9 mouse cellular contexts compared by ENCODE assay signal in genomic region chr1:183853956-183854613, GRCm38 (mm10).
A peak's percentile ranks its signal among the peaks of the same experiment; 100 is the strongest.
DNase-seq lines count a peak whose midpoint lies in the region; ATAC-seq and TF ChIP-seq lines count a peak whose summit lies in the region.
"Had no signal": no experiment of that assay in that cellular context is flagged by ENCODE, and none has a peak within 500 bp of the region (broad histone marks: within the 10 kb centered on the region; RNA-seq: fewer than 3 reads in every experiment).

No protein-coding gene starts in this region.

- WGBS in intestine, postnatal 0 days = 72% methylated on average over 3 of the region's 3 CpGs
- WGBS in intestine, embryonic 16.5 days = 79% methylated on average over 3 of the region's 3 CpGs

- ATAC-seq in intestine, postnatal 0 days = no peak
- ATAC-seq in intestine, embryonic 16.5 days = no peak
- peak; percentile 34 for ATAC-seq in CD4-positive, CD25-positive, alpha-beta regulatory T cell, adult 4 months

- H3K27me3 ChIP-seq in intestine, postnatal 0 days (replicated peaks; ENCODE audit: control insufficient read depth, insufficient read depth, low read length) = no peaks in the 10 kb centered on the region
- H3K27me3 ChIP-seq in intestine, embryonic 16.5 days (replicated peaks; ENCODE audit: control insufficient read depth, insufficient read depth, low read length) = no peaks in the 10 kb centered on the region
- H3K27me3 ChIP-seq: hindbrain, embryonic 15.5 days had no signal

- H3K4me1 ChIP-seq in intestine, postnatal 0 days (replicated peaks; ENCODE audit: control insufficient read depth, insufficient read depth, low read length) = no peaks in the 10 kb centered on the region
- no peaks in the 10 kb centered on the region for H3K4me1 ChIP-seq in intestine, embryonic 16.5 days (ENCODE audit: control insufficient read depth, insufficient read depth, low read length)
- H3K4me1 ChIP-seq: hindbrain, embryonic 15.5 days had no signal

- TF ChIP-seq CTCF in intestine, postnatal 0 days (IDR thresholded peaks at IDR 0.05; ENCODE audit: low read depth) = peak; percentile 42

- no peak overlapping the region for H3K27ac ChIP-seq in intestine, postnatal 0 days (ENCODE audit: low read depth, low read length)
- no peak overlapping the region for H3K27ac ChIP-seq in intestine, embryonic 16.5 days (ENCODE audit: low read length)
- H3K27ac ChIP-seq: hindbrain, embryonic 15.5 days had no signal

- DNase-seq in 3T3-L1 (ENCODE audit: low read depth, low spot score) = peak; percentile 25
- DNase-seq in lung, postnatal 10 days = peak; percentile 7
- DNase-seq in kidney, postnatal 14 days = no peak
- DNase-seq in kidney, adult 8-10 months = no peak

- H3K9ac ChIP-seq in intestine, postnatal 0 days (ENCODE audit: low read depth, low read length) = no peak overlapping the region
- no peak overlapping the region for H3K9ac ChIP-seq in intestine, embryonic 16.5 days (ENCODE audit: low read depth, low read length)
- H3K9ac ChIP-seq: hindbrain, embryonic 15.5 days had no signal

- H3K4me3 ChIP-seq in intestine, postnatal 0 days (ENCODE audit: low read depth, low read length) = no peak overlapping the region
- no peak overlapping the region for H3K4me3 ChIP-seq in intestine, embryonic 16.5 days (ENCODE audit: low read length)
- H3K4me3 ChIP-seq: hindbrain, embryonic 15.5 days had no signal

- H3K4me2 ChIP-seq in intestine, postnatal 0 days (replicated peaks; ENCODE audit: low read depth) = no peak overlapping the region
- H3K4me2 ChIP-seq in intestine, embryonic 16.5 days (ENCODE audit: low read depth, low read length) = no peak overlapping the region
- H3K4me2 ChIP-seq: hindbrain, embryonic 15.5 days; liver, embryonic 11.5 days had no signal

- H3K36me3 ChIP-seq in intestine, postnatal 0 days (ENCODE audit: control insufficient read depth, insufficient read depth) = no peaks in the 10 kb centered on the region
- no peaks in the 10 kb centered on the region for H3K36me3 ChIP-seq in intestine, embryonic 16.5 days (ENCODE audit: control insufficient read depth, insufficient read depth, low read length)
- H3K36me3 ChIP-seq: hindbrain, embryonic 15.5 days had no signal

- no peaks in the 10 kb centered on the region for H3K9me3 ChIP-seq in intestine, postnatal 0 days (ENCODE audit: control insufficient read depth)
- H3K9me3 ChIP-seq in intestine, embryonic 16.5 days (ENCODE audit: control insufficient read depth, low read length) = no peaks in the 10 kb centered on the region
- H3K9me3 ChIP-seq: hindbrain, embryonic 15.5 days had no signal

Comparison
In these comparisons a context has a peak if more than half of its experiments do, and no peak if none do; other contexts are left out.
1. DNase-seq: peak in 3T3-L1 (single experiment) and lung, postnatal 10 days (single experiment); none in kidney, postnatal 14 days (single experiment) and kidney, adult 8-10 months (0 of 2).